Mouse (Mus musculus): ENCODE data around the gene Cenph.
"Not testable (repeated sequence)": the region's sequence is repeated elsewhere in the genome, so short reads cannot be mapped to it uniquely, and the experiment has no call there.

Gene Cenph

GRCm38 (mm10) chr13:100746090-100746489 lies 29.6 kb downstream of the Cenph start:
- DNase-seq (ENCODE audit: low read depth) = no peak

DNA sequence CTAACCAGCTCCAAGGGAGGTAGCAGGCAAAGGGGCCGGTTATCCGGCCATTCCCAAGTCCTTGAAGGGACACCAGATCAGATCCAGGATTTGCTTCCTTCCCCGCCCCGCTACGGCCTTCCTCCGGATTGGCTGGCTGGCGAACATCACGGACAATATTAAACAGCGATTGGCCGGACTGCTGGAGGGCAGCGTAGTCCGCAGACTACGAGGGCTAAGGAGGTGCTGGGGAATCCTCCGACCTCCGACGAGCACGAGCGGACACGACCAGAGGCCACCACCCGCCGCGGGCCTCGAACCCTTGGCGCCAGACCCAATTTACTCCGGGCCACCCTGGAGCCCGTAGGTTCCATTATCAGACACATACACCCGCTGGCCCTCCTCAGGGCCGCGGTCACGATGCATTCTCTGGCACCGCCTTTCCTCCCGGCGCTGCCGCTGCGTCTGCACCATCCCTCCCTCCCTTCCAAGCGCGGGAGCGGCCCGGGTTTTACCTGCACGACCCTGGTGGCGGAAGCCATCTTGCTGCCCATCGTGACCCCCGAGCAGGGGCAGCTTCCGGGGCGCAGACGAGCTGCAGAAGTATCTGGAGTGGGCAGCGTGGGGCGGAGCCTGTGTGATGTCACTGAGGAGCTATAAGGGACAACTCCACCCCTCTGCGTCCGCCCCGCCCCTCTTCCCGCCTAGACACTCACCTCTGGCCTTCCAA lies 31.5 kb downstream of the Cenph start, which contains the start of gene Mrps36:
TSS of gene Mrps36 (minus strand) at position 624 of the 709 bp plus-strand sequence.
- peak; percentile 94 for DNase-seq (ENCODE audit: low read depth)

- no peak for DNase-seq (ENCODE audit: low read depth)
Observed at GRCm38 (mm10) chr13:100743346-100744035, 32.2 kb downstream of the Cenph start.

- DNase-seq (ENCODE audit: low read depth) = no peak
Observed at GRCm38 (mm10) chr13:100742831-100743230, 32.9 kb downstream of the Cenph start.

GRCm38 (mm10) chr13:100732756-100733155 lies 42.9 kb downstream of the Cenph start:
- DNase-seq (ENCODE audit: low read depth) = no peak

DNA sequence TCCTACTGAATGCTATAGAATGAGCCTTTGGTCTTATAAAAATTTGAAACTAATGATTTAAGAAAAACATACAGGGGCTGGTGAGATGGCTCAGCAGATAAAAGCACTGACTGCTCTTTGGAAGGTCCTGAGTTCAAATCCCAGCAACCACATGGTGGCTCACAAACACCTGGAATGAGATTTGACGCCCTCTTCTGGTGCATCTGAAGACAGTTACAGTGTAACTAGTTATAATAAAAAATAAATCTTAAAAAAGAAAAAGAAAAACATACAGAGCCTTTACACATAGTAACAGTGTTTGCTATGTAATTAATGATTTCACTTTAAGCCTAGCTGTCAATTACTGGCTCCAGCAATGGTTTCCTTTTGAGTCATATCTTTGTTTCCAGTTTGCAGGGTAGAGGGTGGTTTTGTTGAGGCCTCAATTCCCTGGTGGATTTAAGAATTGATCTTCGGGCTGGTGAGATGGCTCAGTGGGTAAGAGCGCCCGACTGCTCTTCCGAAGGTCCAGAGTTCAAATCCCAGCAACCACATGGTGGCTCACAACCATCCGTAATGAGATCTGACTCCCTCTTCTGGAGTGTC lies 44.1 kb downstream of the Cenph start:
- not testable (repeated sequence) for DNase-seq (ENCODE audit: low read depth)

- peak; percentile 98 for DNase-seq (ENCODE audit: low read depth)
Observed at GRCm38 (mm10) chr13:100730861-100731176, 44.9 kb downstream of the Cenph start, which contains the start of gene Cdk7. Cdk7 (minus strand) TSS chr13:100730939.

GRCm38 (mm10) chr13:100730153-100730860 lies 45.4 kb downstream of the Cenph start:
- no peak for DNase-seq (ENCODE audit: low read depth)

DNA sequence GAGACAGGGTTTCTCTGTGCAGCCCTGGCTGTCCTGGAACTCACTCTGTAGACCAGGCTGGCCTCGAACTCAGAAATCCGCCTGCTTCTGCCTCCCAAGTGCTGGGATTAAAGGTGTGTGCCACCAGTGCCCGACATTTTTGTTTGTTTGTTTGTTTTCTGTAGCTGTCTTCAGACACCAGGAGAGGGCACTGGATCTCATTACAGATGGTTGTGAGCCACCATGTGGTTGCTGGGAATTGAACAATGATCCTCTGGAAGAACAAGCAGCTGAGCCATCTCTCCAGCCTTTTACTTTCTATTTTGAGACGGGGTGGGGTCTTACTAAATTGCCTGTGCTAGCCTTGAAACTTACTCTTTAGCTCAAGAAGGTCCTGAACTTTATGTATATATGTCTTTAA lies 47.2 kb downstream of the Cenph start:
- not testable (repeated sequence) for DNase-seq (ENCODE audit: low read depth)

DNA sequence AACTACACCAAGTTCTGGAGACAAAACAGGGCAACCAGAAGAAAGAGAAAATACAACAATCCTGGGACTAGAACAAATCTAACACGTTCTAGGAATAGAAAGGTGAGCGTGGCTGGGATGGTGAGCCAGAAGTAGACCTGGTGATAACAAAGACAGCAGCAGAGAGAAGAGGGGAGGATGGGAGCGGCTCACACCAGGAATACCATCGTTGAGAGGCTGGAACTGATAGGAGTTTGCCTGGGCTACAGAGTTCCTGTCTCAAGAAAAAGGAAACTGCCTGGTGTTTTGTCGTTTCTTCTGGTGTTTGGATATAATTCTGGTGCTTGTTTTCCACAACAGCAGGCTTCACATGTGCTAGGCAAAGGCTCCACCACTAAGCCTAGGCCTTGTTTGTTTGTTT lies 47.6 kb downstream of the Cenph start:
- DNase-seq (ENCODE audit: low read depth) = no peak

DNA sequence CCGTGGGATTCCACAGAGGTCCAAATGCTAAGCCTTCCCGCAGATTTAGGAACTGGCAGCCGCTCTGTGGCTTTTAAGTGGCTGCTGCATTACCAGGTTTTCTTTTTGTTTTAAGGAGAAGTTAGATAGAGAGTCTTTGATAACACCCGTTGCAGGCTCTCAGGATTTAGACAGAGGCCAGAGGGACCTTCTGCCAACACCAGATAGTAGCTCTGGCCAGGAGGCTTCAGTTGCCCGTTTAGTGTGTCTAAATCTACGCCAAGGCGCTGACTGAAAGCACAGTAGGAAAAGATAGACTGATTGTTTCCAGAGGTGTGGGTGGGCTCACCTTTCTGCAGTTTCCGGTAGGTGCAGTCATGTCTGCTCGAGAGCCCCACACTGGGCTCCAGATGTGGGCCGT lies 50.5 kb downstream of the Cenph start:
- no peak for DNase-seq (ENCODE audit: low read depth)

- no peak for DNase-seq (ENCODE audit: low read depth)
Observed at GRCm38 (mm10) chr13:100724051-100724754, 51.5 kb downstream of the Cenph start.

DNA sequence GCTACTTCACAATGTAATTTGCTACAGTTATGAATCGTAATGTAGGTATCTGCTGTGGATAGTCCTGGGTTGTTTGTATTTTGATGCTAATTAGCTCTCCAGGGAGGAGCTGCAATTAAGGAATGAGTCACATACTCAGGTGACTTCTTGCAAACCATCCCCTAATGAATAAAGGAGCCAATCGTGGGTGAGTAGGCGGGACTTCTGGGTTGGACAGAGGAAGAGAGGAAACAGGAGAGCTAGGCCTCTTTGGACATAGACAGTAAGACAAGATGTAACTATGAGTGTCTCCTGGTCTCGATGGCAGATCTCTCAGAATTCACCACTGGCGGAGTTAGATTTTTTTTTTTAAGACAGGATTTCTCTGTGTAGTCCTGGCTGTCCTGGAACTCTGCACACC lies 54.0 kb downstream of the Cenph start:
- peak; percentile 17 for DNase-seq (ENCODE audit: low read depth)

DNA sequence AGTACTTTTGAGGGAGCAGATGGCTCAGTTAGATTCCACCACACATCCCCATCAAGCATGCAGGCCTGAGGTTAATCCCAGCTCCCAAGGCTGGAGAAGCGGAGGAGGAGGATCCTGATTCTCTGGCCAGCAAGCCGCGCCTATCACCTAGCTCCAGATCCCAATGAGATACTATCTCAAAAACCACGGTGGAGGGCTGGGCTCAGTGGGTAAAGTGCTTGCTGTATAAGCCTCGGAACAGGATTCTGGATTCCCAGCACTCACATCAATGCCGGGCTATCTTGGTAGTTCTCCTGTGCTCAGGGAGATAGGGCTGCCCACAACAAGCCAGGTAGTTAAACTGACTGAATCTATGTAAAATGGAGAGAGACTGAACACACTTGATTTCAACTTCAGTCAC lies 60.2 kb downstream of the Cenph start:
- no peak for DNase-seq (ENCODE audit: low read depth)
